Mouse (Mus musculus) midbrain, embryonic 13.5 days (tissue): ENCODE data around the gene Cav2. TPM values are rescaled to one million over a fixed set of nuclear protein-coding genes. Genes with fewer than 3 reads are reported as not detected.

Experiments
- ATAC-seq: fragments of 200-750 bp; cut with Nextera tagmentation; 2 replicates; pipeline ENCODE4 v1.8.0; 2017; ENCODE audit warnings: mild to moderate bottlenecking, moderate TSS enrichment, moderate library complexity
- H3K27ac ChIP-seq: fragments of 300-500 bp; sonication (generic); 2 replicates; pipeline ENCODE4 v1.5.1; 2015; ENCODE audit warnings: inconsistent platforms, mild to moderate bottlenecking, moderate library complexity
- H3K27me3 ChIP-seq: fragments of 300-500 bp; sonication (generic); 2 replicates; pipeline ENCODE4 v1.6.1; 2015; ENCODE audit warnings: mild to moderate bottlenecking, inconsistent platforms
- H3K36me3 ChIP-seq: fragments of 300-500 bp; sonication (generic); 2 replicates; pipeline ENCODE4 v1.6.1; 2015; ENCODE audit warnings: mild to moderate bottlenecking, inconsistent platforms
- H3K4me1 ChIP-seq: fragments of 300-500 bp; sonication (generic); replicated peaks from 2 replicates; pipeline ENCODE4 v1.6.1; 2015; ENCODE audit warnings: inconsistent platforms
- H3K4me2 ChIP-seq: fragments of 300-500 bp; sonication (generic); replicated peaks from 2 replicates; pipeline ENCODE4 v1.6.1; 2015; ENCODE audit warnings: moderate library complexity, mild to moderate bottlenecking, inconsistent platforms
- H3K4me3 ChIP-seq: fragments of 300-500 bp; sonication (generic); replicated peaks from 2 replicates; pipeline ENCODE4 v1.5.1; 2015; ENCODE audit warnings: mild to moderate bottlenecking, inconsistent platforms
- H3K9ac ChIP-seq: fragments of 300-500 bp; sonication (generic); replicated peaks from 2 replicates; pipeline ENCODE4 v1.6.1; 2015; ENCODE audit warnings: mild to moderate bottlenecking, inconsistent platforms
- H3K9me3 ChIP-seq: fragments of 300-500 bp; sonication (generic); 2 replicates; pipeline ENCODE4 v1.6.1; 2016; ENCODE audit warnings: mild to moderate bottlenecking, inconsistent platforms
- WGBS: fragments of 180-500 bp; shearing (Covaris S2); methylation state at CpG from one replicate; pipeline ENCODE4 v1.1.7; 2015; 5-methylcytosine and 5-hydroxymethylcytosine counted together
- polyA plus RNA-seq: library from polyadenylated mRNA; unstranded; fragments of >200 nt; fragmentation: Nextera tagmentation; extraction: Ambion mirVana; gene quantifications from 2 replicates; pipeline ENCODE4 v1.2.1, GENCODE M21; 2015

The Cav2 gene
- polyA plus RNA-seq, 1 experiment from 2014 or later = 6.0 TPM

DNA sequence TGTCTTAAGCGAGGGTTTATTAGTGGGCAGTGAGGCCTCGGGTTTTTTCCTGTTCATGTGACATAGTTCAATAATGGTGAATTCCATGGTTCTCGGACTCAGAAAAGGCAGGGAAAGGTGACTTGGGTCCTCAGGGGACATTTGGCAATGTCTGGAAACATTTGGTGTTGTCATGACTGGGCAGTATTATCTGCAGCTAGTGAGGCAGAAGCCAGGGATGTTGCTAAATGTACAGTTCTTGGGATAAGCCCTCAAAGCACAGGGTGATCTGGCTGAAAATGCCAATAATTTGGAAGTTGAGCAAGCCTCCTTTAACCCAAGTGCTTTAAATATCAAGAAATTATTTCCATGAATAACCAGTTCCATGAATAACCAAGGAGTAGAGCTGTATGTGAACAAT is 2.6 kb upstream of the Cav2 start:
- 90% methylated on average over 3 of the region's 3 CpGs for WGBS
- H3K4me1 ChIP-seq = peaks cover 9% of the 10 kb centered on the region; the same call in 1 of the 2 replicates
- no peak overlapping the region for H3K27ac ChIP-seq
- H3K27me3 ChIP-seq = peaks cover 8% of the 10 kb centered on the region; the same call in 1 of the 2 replicates
- H3K4me3 ChIP-seq = no peak overlapping the region
- no peaks in the 10 kb centered on the region for H3K9me3 ChIP-seq
- no peaks in the 10 kb centered on the region for H3K36me3 ChIP-seq
- no peak overlapping the region for H3K4me2 ChIP-seq
- no peak overlapping the region for H3K9ac ChIP-seq
- no peak for ATAC-seq

DNA sequence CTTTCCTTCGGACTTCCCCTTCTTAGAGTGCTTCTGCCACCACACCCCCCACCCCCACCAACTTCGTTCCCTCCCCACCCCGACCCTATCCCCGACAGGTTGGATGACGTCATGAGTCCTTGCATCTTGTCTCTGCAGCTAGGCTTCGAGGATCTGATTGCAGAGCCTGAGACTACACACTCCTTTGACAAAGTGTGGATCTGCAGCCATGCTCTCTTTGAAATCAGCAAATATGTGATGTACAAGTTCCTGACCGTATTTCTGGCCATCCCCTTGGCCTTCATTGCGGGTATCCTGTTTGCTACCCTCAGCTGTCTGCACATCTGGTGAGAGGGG is 740 bp downstream of the Cav2 start:
- ATAC-seq = peak; percentile 22; the same call in 1 of the 2 replicates
- Histone ChIP-seq H3K27ac (no peak overlapping the region), H3K9ac (peak overlapping the region; percentile 78), H3K36me3 (no peaks in the 10 kb centered on the region), H3K4me3 (peak overlapping the region; percentile 60), H3K9me3 (no peaks in the 10 kb centered on the region), H3K4me2 (peak overlapping the region; percentile 90), H3K27me3 (peaks cover 8% of the 10 kb centered on the region; the same call in 1 of the 2 replicates), H3K4me1 (peaks cover 9% of the 10 kb centered on the region; the same call in 1 of the 2 replicates)
- 29% methylated on average over 8 of the region's 8 CpGs for WGBS

DNA sequence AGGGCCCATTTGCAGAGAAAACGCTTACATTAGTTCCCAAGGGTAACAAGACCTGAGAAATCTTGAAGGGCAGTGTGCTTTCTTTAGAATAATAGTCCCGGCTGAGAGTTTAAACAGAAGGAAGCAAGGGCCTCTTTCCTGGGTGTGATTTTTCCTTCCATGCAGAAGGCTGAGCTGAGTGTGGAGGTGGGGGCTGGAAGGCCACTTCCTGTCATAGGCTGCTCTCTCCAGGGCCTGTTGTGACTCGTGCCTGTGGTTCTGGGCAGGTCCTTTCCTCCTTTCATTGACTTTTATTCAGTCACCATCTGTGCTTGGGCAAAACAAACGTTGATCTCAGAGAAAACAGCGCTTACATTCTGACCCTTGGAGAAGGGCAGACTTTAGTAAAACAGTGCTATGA is 1.2 kb downstream of the Cav2 start:
- 43% methylated on average over 5 of the region's 5 CpGs for WGBS
- no peak overlapping the region for H3K4me3 ChIP-seq
- peaks cover 9% of the 10 kb centered on the region; the same call in 1 of the 2 replicates for H3K4me1 ChIP-seq
- no peak for ATAC-seq
- no peak overlapping the region for H3K9ac ChIP-seq
- no peaks in the 10 kb centered on the region for H3K36me3 ChIP-seq
- peaks cover 8% of the 10 kb centered on the region; the same call in 1 of the 2 replicates for H3K27me3 ChIP-seq
- H3K9me3 ChIP-seq = no peaks in the 10 kb centered on the region
- H3K4me2 ChIP-seq = peak overlapping the region; percentile 90
- no peak overlapping the region for H3K27ac ChIP-seq

DNA sequence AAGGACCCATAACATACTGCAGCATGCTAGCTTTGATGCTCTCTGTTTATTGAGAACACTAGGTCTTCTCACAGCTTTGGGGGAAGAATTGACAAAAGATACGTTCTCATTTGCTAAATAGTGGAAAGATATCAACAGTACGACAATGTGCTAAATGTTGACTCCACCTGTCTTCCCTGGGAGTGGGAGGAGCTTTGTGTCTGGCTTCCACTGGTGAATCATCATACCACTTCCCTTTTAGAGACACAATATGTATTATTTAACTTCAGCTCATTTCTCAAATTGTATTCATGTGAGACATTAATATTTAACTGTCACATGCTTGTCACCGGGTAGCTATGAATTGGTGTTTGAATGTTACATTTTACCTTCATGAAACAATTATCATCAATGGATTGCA is 2.8 kb downstream of the Cav2 start:
- Histone ChIP-seq H3K36me3 (no peaks in the 10 kb centered on the region), H3K9me3 (no peaks in the 10 kb centered on the region), H3K4me1 (peaks cover 9% of the 10 kb centered on the region; the same call in 1 of the 2 replicates), H3K4me2 (no peak overlapping the region), H3K27ac (no peak overlapping the region), H3K27me3 (peaks cover 8% of the 10 kb centered on the region; the same call in 1 of the 2 replicates), H3K4me3 (no peak overlapping the region), H3K9ac (no peak overlapping the region)
- no peak for ATAC-seq
- WGBS = 85% methylated on average over 3 of the region's 3 CpGs

DNA sequence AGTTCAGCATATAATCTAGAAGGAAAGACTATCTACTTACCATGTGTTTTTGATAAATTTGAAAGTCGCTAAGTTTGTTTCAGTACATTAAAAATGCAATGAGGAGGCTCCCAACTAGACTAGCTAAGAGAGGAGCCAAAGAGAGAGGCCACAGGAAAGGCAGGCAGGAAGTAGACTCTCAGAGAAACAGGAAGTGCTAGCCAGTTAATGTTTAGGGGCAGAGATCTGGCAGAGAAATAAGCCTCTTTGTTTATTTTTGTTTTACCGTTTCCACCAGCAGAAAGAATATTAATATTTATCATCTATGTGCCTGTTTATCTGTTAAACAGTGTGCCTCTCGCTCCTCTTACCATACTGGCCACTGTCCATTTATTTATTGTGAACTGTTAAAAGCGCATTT is 5.4 kb downstream of the Cav2 start:
- Histone ChIP-seq H3K4me3 (no peak overlapping the region), H3K27me3 (no peaks in the 10 kb centered on the region), H3K36me3 (no peaks in the 10 kb centered on the region), H3K4me1 (peaks cover 6% of the 10 kb centered on the region; the same call in 1 of the 2 replicates), H3K9ac (no peak overlapping the region), H3K9me3 (no peaks in the 10 kb centered on the region), H3K4me2 (no peak overlapping the region), H3K27ac (no peak overlapping the region)
- no peak for ATAC-seq
- 79% methylated on average over 4 of the region's 4 CpGs for WGBS

DNA sequence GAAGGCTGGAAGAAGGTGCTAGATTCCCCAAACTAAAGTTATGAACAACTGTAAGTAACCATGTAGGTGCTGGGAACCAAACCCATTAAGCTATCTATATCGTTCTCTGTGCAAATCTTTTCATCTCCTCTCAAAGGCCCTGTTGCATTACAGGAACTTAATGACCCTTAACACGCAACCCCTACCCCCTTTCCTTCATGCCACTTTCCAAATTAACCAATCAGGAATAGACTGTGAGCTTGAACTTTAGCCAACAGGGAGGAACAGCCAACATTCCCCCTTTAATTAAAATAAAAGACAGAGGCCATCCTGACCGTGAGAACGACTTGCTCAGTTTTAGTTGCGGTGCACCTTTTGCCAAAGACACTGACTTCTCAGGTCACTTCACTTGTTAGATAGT is 14.1 kb downstream of the Cav2 start:
- no peak for ATAC-seq
- no peaks in the 10 kb centered on the region for H3K9me3 ChIP-seq
- H3K27ac ChIP-seq = no peak overlapping the region
- peaks cover 9% of the 10 kb centered on the region for H3K4me1 ChIP-seq
- no peak overlapping the region for H3K4me3 ChIP-seq
- H3K9ac ChIP-seq = no peak overlapping the region
- H3K36me3 ChIP-seq = no peaks in the 10 kb centered on the region
- H3K27me3 ChIP-seq = no peaks in the 10 kb centered on the region
- WGBS = 77% methylated on average over 5 of the region's 5 CpGs
- H3K4me2 ChIP-seq = no peak overlapping the region

DNA sequence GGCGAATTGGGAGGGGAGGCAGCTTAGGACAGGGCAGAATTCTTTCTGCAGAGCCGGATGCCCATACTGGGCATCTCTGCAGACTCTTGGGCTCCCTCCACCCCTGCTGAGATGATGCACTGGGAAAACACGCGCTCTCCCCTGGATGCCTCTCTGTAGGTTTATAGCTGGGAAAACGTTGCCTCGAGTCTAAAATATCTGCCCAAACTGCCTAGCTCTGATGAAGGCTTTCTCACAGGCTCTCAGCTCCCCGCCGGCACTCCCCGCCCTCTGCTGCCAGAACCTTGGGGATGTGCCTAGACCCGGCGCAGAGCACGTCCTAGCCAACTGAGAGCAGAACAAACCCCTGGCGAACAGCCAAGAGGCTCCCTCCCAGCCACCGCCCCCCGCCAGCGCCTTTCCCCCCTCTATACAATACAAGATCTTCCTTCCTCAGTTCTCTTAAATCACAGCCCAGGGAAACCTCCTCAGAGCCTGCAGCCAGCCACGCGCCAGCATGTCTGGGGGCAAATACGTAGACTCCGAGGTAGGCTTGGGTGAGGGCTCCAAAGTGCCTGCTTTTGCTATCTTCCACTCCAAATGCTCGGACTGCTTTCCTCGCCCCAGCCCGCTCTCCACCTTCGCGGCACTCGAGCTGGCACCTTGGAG is 25.1 kb downstream of the Cav2 start, which contains the start of gene Cav1:
Cav1 (plus strand) TSS at position 382 of the 648 bp plus-strand sequence.
- peak; percentile 90 for ATAC-seq
- peak within 1 kb of the TSS; percentile 66 for H3K9ac ChIP-seq
- H3K36me3 ChIP-seq = no peaks in the 10 kb centered on the region
- peaks cover 38% of the 10 kb centered on the region for H3K27me3 ChIP-seq
- H3K9me3 ChIP-seq = no peaks in the 10 kb centered on the region
- no peak within 1 kb of the TSS for H3K27ac ChIP-seq
- peak within 1 kb of the TSS; percentile 91 for H3K4me2 ChIP-seq
- peaks cover 24% of the 10 kb centered on the region for H3K4me1 ChIP-seq
- 0% methylated on average over 26 of the region's 26 CpGs for WGBS
- H3K4me3 ChIP-seq = peak within 1 kb of the TSS; percentile 50

DNA sequence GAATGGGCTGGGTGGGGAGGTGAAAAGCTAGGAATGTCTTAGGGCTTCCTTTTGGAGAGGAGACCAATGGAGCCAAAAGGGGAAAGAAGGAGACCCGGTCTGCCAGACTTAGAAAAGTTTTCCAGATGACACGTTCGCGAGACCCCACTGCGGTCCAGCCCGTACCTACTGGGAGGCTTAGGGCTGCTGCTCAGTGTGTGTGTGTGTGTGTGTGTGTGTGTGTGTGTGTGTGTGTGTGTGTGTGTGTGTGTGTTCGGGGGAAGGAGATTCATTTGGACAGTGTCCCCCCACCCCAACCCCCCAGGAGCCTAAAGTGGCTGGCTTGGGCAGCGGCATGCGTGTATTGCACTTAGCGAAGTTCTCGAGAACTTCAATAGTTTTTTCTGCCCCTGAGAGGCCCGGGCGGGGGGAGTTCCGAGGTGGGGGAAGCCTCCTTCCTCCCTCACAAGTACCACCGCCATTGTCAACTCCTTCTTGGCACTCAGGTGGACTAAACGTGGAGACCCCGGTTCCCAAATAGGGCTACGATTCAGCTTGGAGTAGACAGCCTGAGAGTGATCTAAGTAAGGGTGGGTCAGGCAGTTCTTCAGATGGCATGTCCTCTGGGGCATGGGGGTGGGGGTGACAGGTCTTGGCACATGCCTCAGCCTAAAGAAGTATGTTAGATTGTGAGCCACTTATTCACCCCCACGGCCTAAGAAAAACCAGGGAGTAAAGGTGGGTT is 25.8 kb downstream of the Cav2 start:
- no peaks in the 10 kb centered on the region for H3K36me3 ChIP-seq
- 1% methylated on average over 18 of the region's 19 CpGs for WGBS
- ATAC-seq = peak; percentile 37
- H3K9ac ChIP-seq = peak overlapping the region; percentile 66
- peak overlapping the region; percentile 91 for H3K4me2 ChIP-seq
- no peaks in the 10 kb centered on the region for H3K9me3 ChIP-seq
- peak overlapping the region; percentile 50 for H3K4me3 ChIP-seq
- peaks cover 24% of the 10 kb centered on the region for H3K4me1 ChIP-seq
- H3K27me3 ChIP-seq = peaks cover 38% of the 10 kb centered on the region
- no peak overlapping the region for H3K27ac ChIP-seq

DNA sequence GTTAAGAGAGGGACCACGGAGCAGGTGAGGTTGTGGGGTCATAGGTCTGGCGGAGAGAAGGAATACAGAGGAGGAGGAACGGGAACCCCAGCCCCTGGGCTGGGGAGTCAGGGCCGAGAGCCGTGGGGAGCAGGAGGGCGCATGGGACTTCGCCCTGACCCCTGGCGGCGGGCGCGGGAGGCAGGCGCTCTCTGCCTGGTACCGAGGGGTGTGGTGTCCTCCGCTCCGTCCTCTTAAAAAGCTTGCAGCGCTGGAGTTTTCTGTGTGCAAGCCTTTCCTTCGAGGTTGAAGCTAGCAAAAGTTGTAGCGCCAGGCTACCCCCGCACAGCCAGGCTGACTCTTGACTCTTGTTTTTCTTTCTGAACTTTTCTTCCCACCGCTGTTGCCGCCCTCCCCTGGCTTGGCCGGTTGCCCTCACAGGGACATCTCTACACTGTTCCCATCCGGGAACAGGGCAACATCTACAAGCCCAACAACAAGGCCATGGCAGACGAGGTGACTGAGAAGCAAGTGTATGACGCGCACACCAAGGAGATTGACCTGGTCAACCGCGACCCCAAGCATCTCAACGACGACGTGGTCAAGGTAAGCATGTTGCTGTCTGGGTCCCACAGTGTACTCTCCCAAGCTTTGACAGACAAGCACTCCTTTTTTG is 26.6 kb downstream of the Cav2 start:
- peak; percentile 86 for ATAC-seq
- Histone ChIP-seq H3K9ac (peak overlapping the region; percentile 36; the same call in 1 of the 2 replicates), H3K27me3 (peaks cover 38% of the 10 kb centered on the region), H3K4me3 (peak overlapping the region; percentile 50), H3K27ac (no peak overlapping the region), H3K4me1 (peaks cover 24% of the 10 kb centered on the region), H3K9me3 (no peaks in the 10 kb centered on the region), H3K4me2 (peak overlapping the region; percentile 91), H3K36me3 (no peaks in the 10 kb centered on the region)
- 3% methylated on average over 28 of the region's 31 CpGs for WGBS

DNA sequence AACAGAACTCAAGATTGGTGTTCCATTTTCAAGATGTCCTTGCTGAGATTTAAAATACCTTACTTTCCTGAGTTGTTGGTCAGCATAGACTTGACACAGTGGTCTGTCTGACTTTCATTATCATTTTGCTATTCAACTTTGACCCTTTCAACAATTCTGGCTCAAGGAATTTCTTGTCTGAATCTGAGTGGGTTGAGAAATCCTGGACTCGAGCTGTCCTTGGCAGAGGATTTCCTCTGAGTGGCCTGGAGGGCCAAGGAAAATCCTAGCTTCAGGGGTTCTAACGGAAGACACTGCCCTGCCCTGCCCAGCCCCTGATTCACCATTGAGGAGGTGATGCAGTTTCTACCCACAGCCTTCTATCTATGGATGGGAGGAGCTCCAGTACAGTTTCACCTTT is 27.7 kb downstream of the Cav2 start:
- Histone ChIP-seq H3K4me1 (peaks cover 24% of the 10 kb centered on the region), H3K27ac (no peak overlapping the region), H3K4me3 (no peak overlapping the region), H3K36me3 (no peaks in the 10 kb centered on the region), H3K4me2 (no peak overlapping the region), H3K9me3 (no peaks in the 10 kb centered on the region), H3K27me3 (peaks cover 38% of the 10 kb centered on the region), H3K9ac (no peak overlapping the region)
- 43% methylated on average over 2 of the region's 2 CpGs for WGBS
- ATAC-seq = no peak

DNA sequence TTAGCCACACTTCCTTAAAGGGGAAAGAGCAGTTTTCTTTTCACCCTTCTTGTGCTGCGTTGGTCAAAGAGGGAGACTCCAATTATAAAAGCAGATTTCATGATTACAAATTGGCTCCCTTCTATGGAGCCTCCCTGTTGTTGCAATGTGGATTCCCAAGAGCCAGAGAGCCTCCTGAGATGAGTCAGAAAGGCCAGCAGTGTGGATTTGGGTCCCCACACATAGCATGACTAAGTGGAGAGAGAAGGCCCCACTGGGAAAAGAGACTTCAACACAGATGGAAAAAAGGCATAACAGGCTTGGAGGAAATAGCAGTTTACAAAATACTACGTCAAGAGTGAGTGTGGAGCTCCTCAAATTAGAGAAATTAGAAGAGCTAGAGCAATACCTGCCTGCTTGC is 28.3 kb downstream of the Cav2 start:
- no peak for ATAC-seq
- H3K9me3 ChIP-seq = no peaks in the 10 kb centered on the region
- H3K4me1 ChIP-seq = peaks cover 24% of the 10 kb centered on the region
- H3K36me3 ChIP-seq = no peaks in the 10 kb centered on the region
- 81% methylated on average over 2 of the region's 2 CpGs for WGBS
- no peak overlapping the region for H3K4me2 ChIP-seq
- no peak overlapping the region for H3K4me3 ChIP-seq
- H3K27ac ChIP-seq = no peak overlapping the region
- no peak overlapping the region for H3K9ac ChIP-seq
- peaks cover 36% of the 10 kb centered on the region for H3K27me3 ChIP-seq

DNA sequence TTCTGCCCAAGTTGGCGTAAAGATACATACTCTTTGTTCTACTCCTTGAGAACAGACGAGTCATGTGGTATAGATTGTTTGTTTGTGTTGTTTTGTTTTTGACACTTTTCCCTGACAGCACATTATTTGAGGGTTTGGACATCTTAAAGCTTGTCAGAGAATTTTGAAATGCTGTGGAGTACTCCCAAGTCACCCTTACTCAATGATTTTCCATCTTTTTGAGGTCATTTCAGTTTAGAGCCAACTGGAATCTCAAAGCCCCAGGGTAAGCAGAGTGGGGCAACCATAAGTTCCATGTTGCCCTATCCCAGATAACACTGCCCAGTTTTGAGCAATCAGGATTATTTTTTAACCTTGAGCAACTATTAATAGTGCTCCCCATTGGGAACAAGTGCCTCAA is 33.3 kb downstream of the Cav2 start:
- H3K4me3 ChIP-seq = no peak overlapping the region
- ATAC-seq = no peak
- no peaks in the 10 kb centered on the region for H3K9me3 ChIP-seq
- WGBS = 92% methylated on average over 2 of the region's 2 CpGs
- no peaks in the 10 kb centered on the region for H3K36me3 ChIP-seq
- peaks cover 4% of the 10 kb centered on the region for H3K27me3 ChIP-seq
- H3K4me1 ChIP-seq = peaks cover 5% of the 10 kb centered on the region; the same call in 1 of the 2 replicates
- no peak overlapping the region for H3K27ac ChIP-seq
- no peak overlapping the region for H3K4me2 ChIP-seq
- H3K9ac ChIP-seq = no peak overlapping the region
